ENCODE assay signal across 8 mouse cellular contexts in the genomic region with DNA sequence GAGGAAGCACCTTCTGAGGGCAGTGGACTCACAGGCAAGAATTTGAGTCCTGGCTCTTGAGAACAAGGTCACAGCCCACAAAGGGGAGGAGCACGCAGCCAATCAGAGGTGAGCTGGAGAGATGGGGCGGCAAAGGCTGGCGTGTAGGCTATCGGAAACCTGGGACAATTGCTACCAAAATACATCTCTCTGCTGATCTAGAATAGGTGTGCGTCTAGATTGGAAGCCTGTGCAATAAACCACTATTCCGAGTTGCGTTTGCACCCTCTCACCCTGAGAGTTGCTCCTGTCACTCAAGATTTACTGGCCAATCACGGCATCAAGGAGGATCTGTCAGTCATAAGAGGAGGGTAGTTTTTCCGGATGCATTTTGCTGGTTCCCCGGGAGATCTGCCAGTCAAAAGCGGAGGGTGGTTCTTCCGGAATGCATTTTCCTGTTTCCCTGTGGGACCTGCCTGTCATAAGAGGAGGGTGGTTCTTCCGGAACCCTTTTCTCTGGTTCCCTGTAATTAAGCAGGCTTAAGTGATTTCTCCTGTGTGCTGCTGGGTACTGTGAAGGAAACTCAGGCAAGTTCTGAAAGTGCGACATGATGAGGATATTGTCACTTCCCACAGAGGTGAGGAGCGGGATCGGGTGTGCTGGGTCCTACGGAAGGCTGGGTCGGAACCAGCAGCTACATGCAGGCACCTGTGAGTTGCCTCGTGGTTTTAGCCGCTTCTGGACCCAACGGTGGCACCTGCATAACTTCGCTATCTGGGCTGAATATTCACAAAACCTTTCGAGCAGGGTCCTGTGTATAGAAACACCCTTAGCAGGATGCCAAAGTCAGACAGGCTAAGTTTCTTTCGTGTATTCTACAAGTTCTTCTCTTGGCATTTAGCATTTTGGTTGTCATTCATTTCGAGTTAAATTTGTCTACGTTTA.
DNase-seq lines count a peak whose midpoint lies in the region; ATAC-seq and TF ChIP-seq lines count a peak whose summit lies in the region.
"Not testable (repeated sequence)": the region's sequence is repeated elsewhere in the genome, so short reads cannot be mapped to it uniquely, and the experiment has no call there.

No protein-coding gene starts in this region.

- not testable (repeated sequence) for TF ChIP-seq EP300 in CH12.LX (IDR thresholded peaks at IDR 0.05; ENCODE audit: low read length)

- not testable (repeated sequence) for H3K36me3 ChIP-seq in CH12.LX (replicated peaks in 1 of 2; ENCODE audit: control insufficient read depth in 1 of 2, insufficient read depth in 1 of 2, low read length in 1 of 2); forebrain, embryonic 11.5 days (ENCODE audit: control insufficient read depth, insufficient read depth, low read length); heart, embryonic 16.5 days (ENCODE audit: control insufficient read depth, insufficient read depth); liver, embryonic 15.5 days (replicated peaks); neural tube, embryonic 12.5 days

- H3K4me2 ChIP-seq in CH12.LX (ENCODE audit: insufficient read depth, low read depth, poor library complexity, severe bottlenecking) = not testable (repeated sequence)
- peak overlapping the region; percentile 27; the same call in 1 of the 2 replicates for H3K4me2 ChIP-seq in forebrain, embryonic 11.5 days (ENCODE audit: low read depth, low read length, severe bottlenecking)
- H3K4me2 ChIP-seq in heart, embryonic 16.5 days (ENCODE audit: low read depth, low read length) = peak overlapping the region; percentile 54
- H3K4me2 ChIP-seq in liver, embryonic 15.5 days = peak overlapping the region; percentile 53
- H3K4me2 ChIP-seq in neural tube, embryonic 12.5 days (replicated peaks) = peak overlapping the region; percentile 40

- H3K4me1 ChIP-seq in CH12.LX (ENCODE audit: control insufficient read depth in 1 of 2, insufficient read depth in 2 of 2); forebrain, embryonic 11.5 days (replicated peaks; ENCODE audit: control insufficient read depth, insufficient read depth, low read length); heart, embryonic 16.5 days (ENCODE audit: control insufficient read depth, insufficient read depth, low read length); liver, embryonic 15.5 days (replicated peaks); neural tube, embryonic 12.5 days: not testable (repeated sequence)

- peak overlapping the region; percentile 48 to 81 (median 58) for H3K4me3 ChIP-seq in CH12.LX (replicated peaks in 1 of 3; ENCODE audit: low read depth in 2 of 3, low read length in 2 of 3, poor library complexity in 1 of 3)
- peak overlapping the region; percentile 42 for H3K4me3 ChIP-seq in forebrain, embryonic 11.5 days (ENCODE audit: low read depth, low read length)
- peak overlapping the region; percentile 64 for H3K4me3 ChIP-seq in heart, embryonic 16.5 days (ENCODE audit: low read length)
- peak overlapping the region; percentile 67 for H3K4me3 ChIP-seq in liver, embryonic 15.5 days (replicated peaks)
- peak overlapping the region; percentile 38 for H3K4me3 ChIP-seq in neural tube, embryonic 12.5 days

- ATAC-seq in forebrain, embryonic 11.5 days (replicated peaks; ENCODE audit: low FRiP score) = peak; percentile 99
- peak; percentile 100 for ATAC-seq in heart, embryonic 16.5 days (replicated peaks; ENCODE audit: extremely low read depth, insufficient read depth, low FRiP score)
- ATAC-seq in liver, embryonic 15.5 days (ENCODE audit: insufficient read depth) = peak; percentile 99
- peak; percentile 99 for ATAC-seq in neural tube, embryonic 12.5 days (ENCODE audit: low FRiP score, low read depth)

- in situ Hi-C loops in CH12.LX (cut with MboI; ENCODE audit: low pct_ligation_motif_present, low pct_unique_long_range_greater_than_20kb, low sequenced_read_pairs) = not testable (repeated sequence)

- peak overlapping the region; percentile 37; the same call in 1 of the 2 replicates for H3K27ac ChIP-seq in CH12.LX (ENCODE audit: insufficient read depth, low read depth)
- not testable (repeated sequence) for H3K27ac ChIP-seq in forebrain, embryonic 11.5 days (ENCODE audit: low read depth, low read length); neural tube, embryonic 12.5 days
- peak overlapping the region; percentile 88 for H3K27ac ChIP-seq in heart, embryonic 16.5 days (ENCODE audit: low read length)
- 0 out of 2 replicates have a peak overlapping the region, but pooled peaks have one; percentile 48 for H3K27ac ChIP-seq in liver, embryonic 15.5 days (replicated peaks)

- peak overlapping the region; percentile 59 for H3K9ac ChIP-seq in CH12.LX (ENCODE audit: insufficient read depth, low read depth)
- peak overlapping the region; percentile 41; the same call in 1 of the 2 replicates for H3K9ac ChIP-seq in forebrain, embryonic 11.5 days (ENCODE audit: low read length)
- H3K9ac ChIP-seq in heart, embryonic 16.5 days (ENCODE audit: low read length) = peak overlapping the region; percentile 72
- 0 out of 2 replicates have a peak overlapping the region, but pooled peaks have one; percentile 27 for H3K9ac ChIP-seq in liver, embryonic 15.5 days
- H3K9ac ChIP-seq in neural tube, embryonic 12.5 days = not testable (repeated sequence)

- not testable (repeated sequence) for H3K27me3 ChIP-seq in CH12.LX (replicated peaks); forebrain, embryonic 11.5 days (ENCODE audit: control insufficient read depth, insufficient read depth, low read length); heart, embryonic 16.5 days (ENCODE audit: control insufficient read depth, insufficient read depth, low read length); liver, embryonic 15.5 days; neural tube, embryonic 12.5 days (replicated peaks)

- TF ChIP-seq RAD21 in CH12.LX (IDR thresholded peaks at IDR 0.05; ENCODE audit: low read depth, low read length) = not testable (repeated sequence)

- TF ChIP-seq POLR2A in CH12.LX (IDR thresholded peaks at IDR 0.05; ENCODE audit: low read depth, low read length) = not testable (repeated sequence)

- peak; percentile 95 for DNase-seq in CH12.LX (ENCODE audit: extremely low read depth)
- peak; percentile 83 for DNase-seq in c-Kit-positive CD71-positive TER-119-negative erythroid progenitor cells, embryonic 14.5 days (ENCODE audit: low read depth)
- peak; percentile 85 for DNase-seq in forebrain, embryonic 11.5 days (ENCODE audit: low spot score)
- peak; percentile 90 to 94 for DNase-seq in kidney, postnatal 36 days
- peak; percentile 96 for DNase-seq in telencephalon, adult 2 months (ENCODE audit: low read depth, low spot score)

- not testable (repeated sequence) for TF ChIP-seq CTCF in CH12.LX (conservative IDR thresholded peaks at IDR 0.05 in 1 of 2, IDR thresholded peaks at IDR 0.05 in 1 of 2; ENCODE audit: low read depth in 2 of 2, low read length in 2 of 2)

- H3K9me3 ChIP-seq in CH12.LX (replicated peaks; ENCODE audit: low read length); forebrain, embryonic 11.5 days (ENCODE audit: control insufficient read depth, low read length); heart, embryonic 16.5 days (replicated peaks; ENCODE audit: control insufficient read depth, low read length); liver, embryonic 15.5 days (replicated peaks); neural tube, embryonic 12.5 days: not testable (repeated sequence)

- dilution Hi-C loops in CH12.LX (cut with MboI; ENCODE audit: extremely low pct_ligation_motif_present, extremely low pct_unique_long_range_greater_than_20kb, low sequenced_read_pairs) = not testable (repeated sequence)

- peaks cover 10% of the 10 kb centered on the region; the same call in 1 of the 2 replicates for H3K79me2 ChIP-seq in CH12.LX (replicated peaks; ENCODE audit: control insufficient read depth, extremely low read depth, insufficient read depth, poor library complexity, severe bottlenecking)

- 4% methylated on average over 22 of the region's 26 CpGs for WGBS in forebrain, embryonic 11.5 days
- 1% methylated on average over 20 of the region's 26 CpGs for whole genome bisulfite sequencing in heart, embryonic 16.5 days
- WGBS in liver, embryonic 15.5 days (ENCODE audit: insufficient replicate concordance) = 1% methylated on average over 25 of the region's 26 CpGs
- WGBS in neural tube, embryonic 12.5 days = 4% methylated on average over 24 of the region's 26 CpGs

TF ChIP-seq in CH12.LX, 34 proteins besides CTCF, POLR2A, EP300 and RAD21:
- peak; percentile 64; the same call in 1 of the 2 replicates for TF ChIP-seq TBP (conservative IDR thresholded peaks at IDR 0.05; ENCODE audit: low read depth, low read length)
- TF ChIP-seq MXI1 (IDR thresholded peaks at IDR 0.05; ENCODE audit: low read depth, low read length) = peak; percentile 66
- TF ChIP-seq SIN3A (IDR thresholded peaks at IDR 0.05; ENCODE audit: low read length) = peak; percentile 83
- peak; percentile 51; the same call in 1 of the 2 replicates for TF ChIP-seq MYC (IDR thresholded peaks at IDR 0.05; ENCODE audit: low read depth, low read length)
- peak; percentile 58; the same call in 1 of the 2 replicates for TF ChIP-seq NELFE (IDR thresholded peaks at IDR 0.05; ENCODE audit: low read depth, low read length)
- peak; percentile 73 for TF ChIP-seq HCFC1 (IDR thresholded peaks at IDR 0.05; ENCODE audit: low read depth, low read length)
- TF ChIP-seq ELF1 (IDR thresholded peaks at IDR 0.05; ENCODE audit: low read depth, low read length) = peak; percentile 89
- TF ChIP-seq CHD2 (IDR thresholded peaks at IDR 0.05; ENCODE audit: low read length) = peak; percentile 93
- peak; percentile 57; the same call in 1 of the 2 replicates for TF ChIP-seq KAT2A (IDR thresholded peaks at IDR 0.05; ENCODE audit: insufficient replicate concordance, low read length)
